Mouse (Mus musculus): ENCODE data around the gene Dpp4. TPM values are rescaled to one million over a fixed set of nuclear protein-coding genes. Genes with fewer than 3 reads are reported as not detected.

Gene Dpp4
- total RNA-seq, 2 experiments from 2014 or later = 7.2 to 8.2 TPM

DNA sequence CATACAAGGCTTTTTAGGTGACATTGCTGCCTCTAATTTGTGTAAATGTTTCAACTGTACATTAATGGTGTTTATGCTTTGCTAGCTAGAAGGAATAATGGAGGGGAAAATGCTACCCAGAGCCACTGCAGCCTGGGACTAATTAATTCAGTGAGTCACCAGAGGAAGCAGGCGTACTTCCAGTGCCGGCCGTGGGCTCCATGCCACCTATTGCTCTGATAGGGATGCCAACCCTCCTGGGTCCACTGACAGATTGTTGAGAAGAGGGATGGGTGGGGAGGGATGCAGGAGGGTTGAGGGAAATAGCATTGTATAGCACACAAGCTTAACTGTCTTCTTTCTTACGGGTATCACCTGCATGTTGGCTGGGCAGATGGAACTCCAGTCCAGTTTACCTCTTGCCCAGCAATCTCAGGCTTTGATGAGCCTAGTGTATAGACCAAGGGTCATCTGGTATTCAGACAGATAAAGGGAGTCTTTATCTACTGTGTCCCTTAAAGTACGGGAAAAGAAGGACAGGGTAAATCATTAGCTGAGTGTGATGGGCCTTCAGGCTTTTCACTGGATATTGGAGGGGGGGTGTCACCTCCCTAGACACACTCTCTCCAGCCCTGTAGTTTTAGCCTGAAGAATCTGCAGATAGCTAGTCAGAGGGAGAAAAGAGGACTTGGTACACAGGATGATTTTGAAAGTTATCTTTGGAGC is 43.5 kb downstream of the Dpp4 start:
- DNase-seq = no peak
- intact Hi-C loops (cut with DNase I) = no loop called here

- intact Hi-C loops (cut with DNase I) = no loop called here
- DNase-seq = no peak
These were observed 48.4 kb downstream of the Dpp4 start for GRCm38 (mm10) chr2:62363606-62364005.

DNA sequence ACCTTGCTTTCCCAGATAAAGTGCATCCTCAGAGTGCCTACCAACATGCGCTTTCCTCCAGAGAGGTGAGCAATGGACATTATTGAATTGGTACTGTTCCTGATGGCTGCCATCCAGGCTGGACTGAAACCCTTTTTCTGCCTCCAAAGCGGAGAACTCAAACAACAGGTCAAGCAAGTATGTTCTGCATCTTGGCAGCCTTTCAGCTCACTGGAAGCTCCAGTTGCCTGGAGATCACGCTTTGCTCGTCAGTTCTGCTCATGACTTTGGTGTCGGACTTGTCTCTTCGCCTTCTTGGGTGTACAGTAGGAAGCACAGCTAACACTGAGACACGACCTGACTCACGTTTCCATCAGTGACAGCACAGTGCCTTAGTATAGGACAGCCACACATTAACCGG is 49.8 kb downstream of the Dpp4 start:
- no peak for DNase-seq
- intact Hi-C loops (cut with DNase I) = no loop called here

- no peak for DNase-seq
- intact Hi-C loops (cut with DNase I) = no loop called here
These were observed 50.5 kb downstream of the Dpp4 start for GRCm38 (mm10) chr2:62361514-62361913.

DNA sequence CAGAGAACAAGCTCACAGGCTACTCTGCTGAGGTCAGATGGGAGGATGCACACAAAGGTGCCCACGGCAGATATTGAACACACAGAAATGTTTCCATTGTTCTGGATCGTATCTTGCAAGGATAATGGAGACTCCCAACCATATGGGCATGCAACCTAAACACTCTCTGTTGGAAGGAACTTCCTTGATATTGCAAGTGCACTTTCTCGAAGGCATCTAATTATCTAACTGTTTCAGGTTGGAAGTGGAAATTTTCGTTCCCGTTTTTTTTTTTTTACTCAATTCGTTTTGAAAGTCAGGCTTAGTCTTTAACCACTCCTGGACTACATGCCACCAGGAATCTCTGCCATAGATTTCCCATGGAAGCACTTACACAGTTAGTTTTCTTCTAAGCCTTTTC is 51.2 kb downstream of the Dpp4 start:
- no peak for DNase-seq
- intact Hi-C loops (cut with DNase I) = no loop called here

DNA sequence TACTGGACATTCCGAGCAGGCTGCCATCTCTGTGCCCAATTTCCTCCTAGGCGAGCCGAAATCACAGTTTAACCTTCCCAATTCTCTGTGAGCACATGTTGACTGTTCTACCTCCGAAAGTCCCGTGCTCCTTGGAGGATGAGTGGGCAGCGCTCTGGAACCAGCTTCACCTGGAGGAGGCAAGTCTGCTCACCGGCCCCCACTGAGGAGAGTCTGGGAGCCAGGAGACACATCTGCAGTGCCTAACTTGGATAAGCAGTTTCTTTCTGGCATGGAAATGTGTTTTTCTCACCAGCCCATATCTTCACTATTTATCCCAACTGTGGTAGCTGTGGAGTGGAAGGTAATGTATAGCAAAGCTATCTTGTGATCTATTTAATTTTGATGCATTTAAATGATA is 54.8 kb downstream of the Dpp4 start:
- no peak for DNase-seq
- intact Hi-C loops (cut with DNase I) = no loop called here

GRCm38 (mm10) chr2:62356606-62357005 is 55.4 kb downstream of the Dpp4 start:
- intact Hi-C loops (cut with DNase I) = no loop called here

GRCm38 (mm10) chr2:62355766-62356165 is 56.3 kb downstream of the Dpp4 start:
- intact Hi-C loops (cut with DNase I) = no loop called here

More at GRCm38 (mm10) chr2:62356606-62357005, 55.4 kb downstream of the Dpp4 start:
- DNase-seq = no peak

DNA sequence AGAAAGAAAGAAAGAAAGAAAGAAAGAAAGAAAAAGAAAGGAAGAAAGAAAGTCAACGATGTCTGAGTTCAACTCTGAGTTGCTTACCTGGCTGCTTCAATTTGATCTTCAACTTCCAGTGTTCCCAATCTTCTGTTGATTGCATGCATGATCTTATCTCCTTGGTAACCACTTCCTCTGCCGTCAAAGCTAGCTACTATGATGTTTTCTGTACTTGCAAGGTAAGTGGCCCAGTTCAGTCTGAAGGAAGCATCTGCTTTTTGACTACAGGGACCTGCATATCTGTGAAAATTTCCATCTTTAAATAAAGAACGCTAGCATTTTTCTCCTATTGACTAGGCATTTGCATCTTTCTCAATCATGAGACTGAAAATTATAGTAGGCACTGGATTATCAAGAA is 60.0 kb downstream of the Dpp4 start:
- DNase-seq = no peak
- intact Hi-C loops (cut with DNase I) = no loop called here

More at GRCm38 (mm10) chr2:62355766-62356165, 56.3 kb downstream of the Dpp4 start:
- no peak for DNase-seq

- intact Hi-C loops (cut with DNase I) = loop anchor here (2.0 to 5.0 kb wide), 2 partner anchors 111 to 280 kb away; no protein-coding TSS in a partner anchor
- DNase-seq = no peak
These were observed 64.3 kb downstream of the Dpp4 start for GRCm38 (mm10) chr2:62347762-62348161.

DNA sequence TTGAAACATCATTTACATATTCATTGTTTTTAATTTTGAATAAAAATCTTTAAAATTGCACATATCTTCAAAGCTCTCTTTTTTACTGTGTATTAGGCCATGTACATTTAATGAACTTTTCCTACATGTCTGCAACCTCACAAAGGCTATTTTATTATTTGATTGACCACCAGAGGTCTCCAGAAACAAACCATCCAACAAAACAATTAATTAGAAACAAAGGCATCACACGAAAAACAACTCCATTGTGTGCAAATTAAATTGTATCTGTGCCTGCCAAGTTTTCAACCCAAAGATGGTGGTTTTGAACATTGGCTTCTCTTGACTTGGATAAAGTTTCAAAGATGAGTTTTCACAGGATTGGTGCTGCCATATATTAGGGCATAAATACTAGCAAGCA is 65.3 kb downstream of the Dpp4 start:
- DNase-seq = no peak
- intact Hi-C loops (cut with DNase I) = loop anchor here (2.0 to 5.0 kb wide), 2 partner anchors 112 to 281 kb away; no protein-coding TSS in a partner anchor

DNA sequence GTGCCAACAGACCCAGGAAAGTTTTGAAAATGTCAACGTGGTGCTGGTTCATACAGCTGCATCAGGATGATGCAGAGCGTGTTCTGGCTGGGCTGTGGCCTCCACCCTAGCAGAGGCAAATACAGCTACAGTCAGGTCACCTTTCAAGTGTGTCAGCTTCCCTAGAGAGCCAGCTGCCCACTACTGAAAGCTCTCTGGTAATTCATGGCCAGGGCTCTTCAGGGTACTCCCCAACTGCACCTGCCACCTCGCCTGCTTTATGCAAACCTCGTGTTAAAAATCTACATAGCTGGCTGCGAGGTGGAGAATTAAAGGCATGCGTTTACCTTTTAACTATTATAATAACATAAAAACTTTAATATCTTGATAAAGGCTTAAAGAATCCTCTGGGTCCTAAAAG is 67.7 kb downstream of the Dpp4 start:
- intact Hi-C loops (cut with DNase I) = no loop called here
- no peak for DNase-seq

DNA sequence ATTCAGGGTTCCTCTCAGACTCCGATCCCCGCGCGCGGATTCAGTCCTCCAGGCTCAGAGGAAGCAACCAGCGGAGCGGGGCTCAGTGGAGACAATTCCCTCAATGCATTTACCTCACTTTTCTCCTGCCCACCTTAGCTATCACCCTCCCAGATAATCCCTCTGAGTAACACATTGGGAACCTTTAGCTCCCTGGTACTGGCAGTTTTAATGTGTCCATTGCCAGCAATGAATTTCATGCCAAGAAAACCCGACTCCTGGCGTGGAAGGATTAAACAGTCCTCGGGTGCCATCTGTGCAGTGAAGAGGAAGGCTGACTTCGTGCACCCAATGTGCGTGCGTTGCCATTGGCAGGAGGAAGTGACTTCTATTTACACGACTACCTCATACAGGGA is 70.3 kb downstream of the Dpp4 start:
- intact Hi-C loops (cut with DNase I) = no loop called here
- DNase-seq = no peak

- no peak for DNase-seq
- intact Hi-C loops (cut with DNase I) = no loop called here
These were observed 70.8 kb downstream of the Dpp4 start for GRCm38 (mm10) chr2:62341061-62341733.

GRCm38 (mm10) chr2:62339222-62339944 is 72.6 kb downstream of the Dpp4 start:
- intact Hi-C loops (cut with DNase I) = no loop called here
- no peak for DNase-seq

DNA sequence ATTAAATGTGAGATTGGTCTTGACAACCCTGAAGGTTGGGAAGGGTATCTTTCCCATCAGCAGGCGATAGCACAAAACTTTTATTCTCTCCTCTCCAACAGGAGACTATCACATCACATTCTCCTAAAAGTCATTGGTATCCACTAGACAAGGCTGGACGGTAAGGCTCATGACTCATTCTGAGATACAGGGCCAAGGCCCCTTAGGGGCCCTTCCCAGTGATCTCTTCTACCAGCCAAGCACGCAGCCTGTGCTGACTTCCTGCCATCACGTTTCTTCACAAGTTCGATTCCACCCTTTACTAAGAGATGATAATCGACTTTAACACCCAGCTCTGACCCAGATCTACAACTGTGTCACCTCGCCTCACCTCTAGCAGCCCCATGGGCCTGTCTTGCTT is 74.9 kb downstream of the Dpp4 start:
- intact Hi-C loops (cut with DNase I) = no loop called here
- no peak for DNase-seq

- no peak for DNase-seq
- intact Hi-C loops (cut with DNase I) = no loop called here
These were observed 77.4 kb downstream of the Dpp4 start for GRCm38 (mm10) chr2:62334397-62335243.

- intact Hi-C loops (cut with DNase I) = no loop called here
- DNase-seq = no peak
These were observed 79.6 kb downstream of the Dpp4 start for GRCm38 (mm10) chr2:62332465-62332864.

DNA sequence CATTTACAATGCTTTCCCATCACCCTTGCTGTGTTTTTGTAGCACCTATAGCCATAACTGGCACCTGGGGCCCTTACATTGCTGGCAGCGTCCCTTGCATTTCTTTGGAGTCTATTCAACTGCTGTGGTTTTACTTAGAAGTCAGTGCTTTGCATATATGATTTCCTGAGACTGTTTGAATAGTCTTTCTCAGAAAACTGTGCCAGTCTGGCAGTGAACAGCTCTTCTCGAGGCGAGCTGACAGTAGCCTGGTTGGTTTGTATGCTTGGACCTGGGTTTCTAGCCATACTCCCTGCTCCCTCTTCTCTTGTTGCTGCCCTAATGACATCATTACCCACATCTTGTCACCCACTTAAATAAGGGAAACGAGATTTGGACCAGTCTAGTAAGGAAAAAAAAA is 80.1 kb downstream of the Dpp4 start:
- no peak for DNase-seq
- intact Hi-C loops (cut with DNase I) = no loop called here

DNA sequence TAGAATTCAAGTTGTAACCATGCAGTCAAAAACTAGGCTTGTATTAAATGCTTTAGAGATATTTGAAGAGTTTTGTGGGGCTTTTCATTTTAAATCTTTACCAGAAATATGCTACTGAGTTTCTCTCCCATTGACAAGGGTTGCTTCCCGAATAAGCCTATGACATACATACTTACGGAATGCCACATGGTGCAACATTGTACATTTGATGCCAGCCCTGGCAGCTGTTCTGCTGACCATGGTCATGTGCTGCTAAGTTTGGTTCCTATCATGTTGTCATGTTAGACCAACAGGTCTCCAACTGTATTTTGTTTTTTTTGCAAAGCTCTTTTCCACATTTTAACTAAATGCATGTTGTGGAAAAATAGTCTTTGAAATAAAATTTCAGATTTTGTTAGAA is 86.6 kb downstream of the Dpp4 start:
- intact Hi-C loops (cut with DNase I) = no loop called here

More for the DNA sequence above, 86.6 kb downstream of the Dpp4 start:
- DNase-seq = peak; percentile 27 to 54
